Mouse (Mus musculus): ENCODE measurements around the gene Gm49361. TPM values are rescaled to one million over a fixed set of nuclear protein-coding genes. Genes with fewer than 3 reads are reported as not detected.

The Gm49361 gene
- polyA plus RNA-seq, 1 experiment: not detected

GRCm38 (mm10) chr14:57740651-57741050 lies 5.3 kb downstream of the Gm49361 start:
- Histone ChIP-seq H3K27me3 (ENCODE audit: control insufficient read depth, insufficient read depth, insufficient read length) (no peaks in the 10 kb centered on the region), H3K79me3 (ENCODE audit: low read depth) (peaks cover 91% of the 10 kb centered on the region), H3K79me2 (ENCODE audit: control insufficient read depth, insufficient read depth) (peaks cover 100% of the 10 kb centered on the region), H3ac (ENCODE audit: control insufficient read depth, insufficient read length, low read depth) (no peak overlapping the region), H3K4me3 (ENCODE audit: insufficient read depth, poor library complexity, severe bottlenecking) (no peak overlapping the region), H3K36me3 (ENCODE audit: control insufficient read depth, insufficient read depth) (peaks cover 12% of the 10 kb centered on the region)
- TF ChIP-seq USF1 (IDR thresholded peaks at IDR 0.05; ENCODE audit: low read depth) (no peak), MAX (IDR thresholded peaks at IDR 0.05) (no peak), CTCF (IDR thresholded peaks at IDR 0.05; ENCODE audit: control insufficient read depth, insufficient read depth, insufficient read length) (no peak), FOSL1 (IDR thresholded peaks at IDR 0.05; ENCODE audit: insufficient read depth, low read length, poor library complexity, severe bottlenecking) (no peak)

- H3K79me2 ChIP-seq (ENCODE audit: control insufficient read depth, insufficient read depth): peaks cover 99% of the 10 kb centered on the region
- peaks cover 28% of the 10 kb centered on the region for H3K36me3 ChIP-seq (ENCODE audit: control insufficient read depth, insufficient read depth)
- no peaks in the 10 kb centered on the region for H3K27me3 ChIP-seq (ENCODE audit: control insufficient read depth, insufficient read depth, insufficient read length)
- H3K4me3 ChIP-seq (ENCODE audit: insufficient read depth, poor library complexity, severe bottlenecking): no peak overlapping the region
- TF ChIP-seq MAX (IDR thresholded peaks at IDR 0.05) (no peak), USF1 (IDR thresholded peaks at IDR 0.05; ENCODE audit: low read depth) (no peak), FOSL1 (IDR thresholded peaks at IDR 0.05; ENCODE audit: insufficient read depth, low read length, poor library complexity, severe bottlenecking) (no peak)
- H3ac ChIP-seq (ENCODE audit: control insufficient read depth, insufficient read length, low read depth): no peak overlapping the region
- H3K79me3 ChIP-seq (ENCODE audit: low read depth): peaks cover 92% of the 10 kb centered on the region
Observed at GRCm38 (mm10) chr14:57737089-57737488, 8.8 kb downstream of the Gm49361 start.

- Histone ChIP-seq H3K79me3 (ENCODE audit: low read depth) (peaks cover 84% of the 10 kb centered on the region), H3K4me3 (ENCODE audit: insufficient read depth, poor library complexity, severe bottlenecking) (no peak overlapping the region), H3K79me2 (ENCODE audit: control insufficient read depth, insufficient read depth) (peaks cover 97% of the 10 kb centered on the region), H3K27me3 (ENCODE audit: control insufficient read depth, insufficient read depth, insufficient read length) (no peaks in the 10 kb centered on the region), H3ac (ENCODE audit: control insufficient read depth, insufficient read length, low read depth) (no peak overlapping the region), H3K36me3 (ENCODE audit: control insufficient read depth, insufficient read depth) (peaks cover 30% of the 10 kb centered on the region)
- TF ChIP-seq USF1 (IDR thresholded peaks at IDR 0.05; ENCODE audit: low read depth): no peak
- TF ChIP-seq MAX (IDR thresholded peaks at IDR 0.05): no peak
- TF ChIP-seq MYOG (IDR thresholded peaks at IDR 0.05; ENCODE audit: control insufficient read depth, extremely low read depth, insufficient read length): no peak
Observed at GRCm38 (mm10) chr14:57736141-57736540, 9.8 kb downstream of the Gm49361 start.

- peaks cover 92% of the 10 kb centered on the region for H3K79me2 ChIP-seq (ENCODE audit: control insufficient read depth, insufficient read depth)
- TF ChIP-seq USF1 (IDR thresholded peaks at IDR 0.05; ENCODE audit: low read depth) (no peak), FOSL1 (IDR thresholded peaks at IDR 0.05; ENCODE audit: insufficient read depth, low read length, poor library complexity, severe bottlenecking) (no peak), MYOD1 (IDR thresholded peaks at IDR 0.05; ENCODE audit: control insufficient read depth, insufficient read length, low read depth) (no peak), MAX (IDR thresholded peaks at IDR 0.05) (no peak), CTCF (IDR thresholded peaks at IDR 0.05; ENCODE audit: control insufficient read depth, insufficient read depth, insufficient read length) (no peak), CEBPB (IDR thresholded peaks at IDR 0.05; ENCODE audit: low read depth) (no peak), MYOG (IDR thresholded peaks at IDR 0.05; ENCODE audit: control insufficient read depth, extremely low read depth, insufficient read length) (no peak)
- no peaks in the 10 kb centered on the region for H3K27me3 ChIP-seq (ENCODE audit: control insufficient read depth, insufficient read depth, insufficient read length)
- H3K4me3 ChIP-seq (ENCODE audit: insufficient read depth, poor library complexity, severe bottlenecking): no peak overlapping the region
- H3K79me3 ChIP-seq (ENCODE audit: low read depth): peaks cover 59% of the 10 kb centered on the region
- peaks cover 28% of the 10 kb centered on the region for H3K36me3 ChIP-seq (ENCODE audit: control insufficient read depth, insufficient read depth)
- H3ac ChIP-seq (ENCODE audit: control insufficient read depth, insufficient read length, low read depth): no peak overlapping the region
Observed at GRCm38 (mm10) chr14:57732668-57733293, 13.1 kb downstream of the Gm49361 start.

- Histone ChIP-seq H3K27me3 (ENCODE audit: control insufficient read depth, insufficient read depth, insufficient read length) (no peaks in the 10 kb centered on the region), H3K79me2 (ENCODE audit: control insufficient read depth, insufficient read depth) (peaks cover 92% of the 10 kb centered on the region), H3ac (ENCODE audit: control insufficient read depth, insufficient read length, low read depth) (no peak overlapping the region), H3K4me3 (ENCODE audit: insufficient read depth, poor library complexity, severe bottlenecking) (no peak overlapping the region), H3K36me3 (ENCODE audit: control insufficient read depth, insufficient read depth) (peaks cover 36% of the 10 kb centered on the region), H3K79me3 (ENCODE audit: low read depth) (peaks cover 55% of the 10 kb centered on the region)
- TF ChIP-seq USF1 (IDR thresholded peaks at IDR 0.05; ENCODE audit: low read depth): no peak
- no peak for TF ChIP-seq FOSL1 (IDR thresholded peaks at IDR 0.05; ENCODE audit: insufficient read depth, low read length, poor library complexity, severe bottlenecking)
- no peak for TF ChIP-seq MYOG (IDR thresholded peaks at IDR 0.05; ENCODE audit: control insufficient read depth, extremely low read depth, insufficient read length)
- no peak for TF ChIP-seq MYOD1 (IDR thresholded peaks at IDR 0.05; ENCODE audit: control insufficient read depth, insufficient read length, low read depth)
- no peak for TF ChIP-seq CTCF (IDR thresholded peaks at IDR 0.05; ENCODE audit: control insufficient read depth, insufficient read depth, insufficient read length)
- no peak for TF ChIP-seq MAX (IDR thresholded peaks at IDR 0.05)
- no peak for TF ChIP-seq CEBPB (IDR thresholded peaks at IDR 0.05; ENCODE audit: low read depth)
Observed at GRCm38 (mm10) chr14:57730527-57730926, 15.4 kb downstream of the Gm49361 start.

- Histone ChIP-seq H3K27me3 (ENCODE audit: control insufficient read depth, insufficient read depth, insufficient read length) (no peaks in the 10 kb centered on the region), H3ac (ENCODE audit: control insufficient read depth, insufficient read length, low read depth) (no peak overlapping the region), H3K79me2 (ENCODE audit: control insufficient read depth, insufficient read depth) (peaks cover 92% of the 10 kb centered on the region), H3K4me3 (ENCODE audit: insufficient read depth, poor library complexity, severe bottlenecking) (no peak overlapping the region), H3K79me3 (ENCODE audit: low read depth) (peaks cover 55% of the 10 kb centered on the region), H3K36me3 (ENCODE audit: control insufficient read depth, insufficient read depth) (peaks cover 40% of the 10 kb centered on the region)
- TF ChIP-seq MAX (IDR thresholded peaks at IDR 0.05): no peak
- TF ChIP-seq USF1 (IDR thresholded peaks at IDR 0.05; ENCODE audit: low read depth): no peak
- TF ChIP-seq CTCF (IDR thresholded peaks at IDR 0.05; ENCODE audit: control insufficient read depth, insufficient read depth, insufficient read length): no peak
- TF ChIP-seq MYOG (IDR thresholded peaks at IDR 0.05; ENCODE audit: control insufficient read depth, extremely low read depth, insufficient read length): no peak
- TF ChIP-seq CEBPB (IDR thresholded peaks at IDR 0.05; ENCODE audit: low read depth): no peak
- TF ChIP-seq FOSL1 (IDR thresholded peaks at IDR 0.05; ENCODE audit: insufficient read depth, low read length, poor library complexity, severe bottlenecking): no peak
- no peak for TF ChIP-seq MYOD1 (IDR thresholded peaks at IDR 0.05; ENCODE audit: control insufficient read depth, insufficient read length, low read depth)
Observed at GRCm38 (mm10) chr14:57729975-57730499, 15.9 kb downstream of the Gm49361 start.
